Mouse (Mus musculus) bone marrow macrophage, adult 2 months (primary cell): Measurements from ENCODE around the gene Olfr1442. TPM values are rescaled to one million over a fixed set of nuclear protein-coding genes. Genes with fewer than 3 reads are reported as not detected.
"Not testable (repeated sequence)": the region's sequence is repeated elsewhere in the genome, so short reads cannot be mapped to it uniquely, and the experiment has no call there.

Experiments
- H3K27ac ChIP-seq: 2 replicates; pipeline ENCODE4 v1.5.1; 2012; ENCODE audit warnings: low read depth, low read length; ENCODE audit not compliant: insufficient read depth
- H3K4me1 ChIP-seq: 2 replicates; pipeline ENCODE4 v1.6.1; 2012; ENCODE audit warnings: low read length; ENCODE audit not compliant: control insufficient read depth, insufficient read depth
- H3K4me3 ChIP-seq: 2 replicates; pipeline ENCODE4 v1.5.1; 2012; ENCODE audit warnings: mild to moderate bottlenecking, low read length, moderate library complexity; ENCODE audit not compliant: insufficient read depth
- CTCF ChIP-seq: IDR thresholded peaks from 2 replicates; pipeline ENCODE4 v1.5.1; 2012; ENCODE audit warnings: low read depth, mild to moderate bottlenecking, low read length, moderate library complexity
- POLR2A ChIP-seq: IDR thresholded peaks from 2 replicates; pipeline ENCODE4 v1.6.1; 2012; ENCODE audit warnings: mild to moderate bottlenecking, low read depth, low read length, borderline replicate concordance
- polyA plus RNA-seq: library from polyadenylated mRNA; stranded (reverse); fragments of >200 nt; gene quantifications from 2 replicates; pipeline ENCODE4 v1.2.4, GENCODE M21; 2012; ENCODE audit not compliant: missing spikeins, insufficient read depth, insufficient read length

The Olfr1442 gene
- polyA plus RNA-seq, 1 experiment, result not detected

- Histone ChIP-seq H3K4me3 (no peak overlapping the region), H3K4me1 (no peaks in the 10 kb centered on the region), H3K27ac (no peak overlapping the region)
- TF ChIP-seq POLR2A, result no peak
These were observed 14.4 kb downstream of the Olfr1442 start for GRCm38 (mm10) chr19:12684638-12685037.

DNA sequence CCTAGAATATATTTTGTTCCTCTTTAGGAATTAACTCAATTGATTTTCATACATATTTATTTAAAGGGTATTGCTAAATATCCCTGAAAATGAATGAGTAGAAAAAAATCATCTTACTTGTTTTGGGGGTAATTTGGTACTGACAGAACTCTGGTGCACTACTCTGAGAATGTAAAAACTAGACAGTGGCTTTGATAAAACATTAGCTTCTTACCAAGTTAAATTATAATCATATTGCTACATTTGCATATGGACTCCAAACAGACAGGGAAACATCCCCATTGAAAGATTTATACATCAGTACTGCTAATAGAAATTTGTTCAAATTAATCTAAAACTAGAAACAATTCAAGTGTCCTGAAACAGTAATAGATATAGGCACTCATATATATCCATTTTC lies 15.0 kb downstream of the Olfr1442 start:
- no peak overlapping the region for H3K4me3 ChIP-seq
- no peaks in the 10 kb centered on the region for H3K4me1 ChIP-seq
- H3K27ac ChIP-seq, result no peak overlapping the region
- no peak for TF ChIP-seq POLR2A
- no peak for TF ChIP-seq CTCF

DNA sequence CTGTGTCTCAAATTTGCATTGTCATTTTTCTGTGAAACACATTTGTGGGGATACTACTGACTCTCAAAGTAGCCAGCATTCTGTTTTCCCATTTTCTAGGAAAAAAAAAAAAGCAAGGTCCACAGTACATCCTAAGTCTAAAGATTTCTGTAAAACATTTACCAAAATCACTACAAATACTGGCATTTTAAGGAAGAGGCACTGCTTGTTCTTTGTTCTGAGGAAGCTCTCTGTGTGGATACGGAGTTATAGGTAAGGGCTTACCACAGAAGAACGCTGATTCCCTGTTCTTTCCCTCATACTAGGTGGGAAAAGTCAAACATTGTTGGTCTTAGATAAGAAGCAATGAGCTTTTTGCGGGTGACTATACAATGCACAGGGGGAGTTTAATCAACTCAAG lies 25.4 kb downstream of the Olfr1442 start, which contains the start of gene Keg1:
Gene Keg1, plus strand, starts transcription at position 197 of the 400 bp plus-strand sequence.
- TF ChIP-seq CTCF (no peak), POLR2A (no peak)
- H3K27ac ChIP-seq, result no peak within 1 kb of the TSS
- no peaks in the 10 kb centered on the region for H3K4me1 ChIP-seq
- H3K4me3 ChIP-seq, result no peak within 1 kb of the TSS

DNA sequence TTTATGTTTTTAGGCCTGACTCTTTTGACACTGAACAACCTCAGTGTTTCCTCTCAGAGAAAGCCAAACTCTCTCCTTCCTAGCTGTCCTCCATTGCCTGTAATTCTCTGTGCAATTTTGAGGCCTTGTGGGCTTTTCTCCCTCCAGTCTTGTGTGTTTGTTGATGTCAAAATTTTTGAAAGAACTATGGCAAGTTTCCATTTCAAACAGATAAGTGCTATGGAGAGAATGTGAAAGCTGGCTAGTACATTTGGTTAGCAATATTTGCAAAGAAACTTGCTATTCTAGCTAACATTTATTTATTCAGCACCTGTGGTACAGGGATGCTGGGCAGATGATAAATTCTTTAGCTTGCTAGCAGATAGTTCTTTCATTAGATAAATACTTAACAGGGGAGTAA lies 26.0 kb downstream of the Olfr1442 start:
- no peaks in the 10 kb centered on the region for H3K4me1 ChIP-seq
- no peak overlapping the region for H3K27ac ChIP-seq
- no peak for TF ChIP-seq CTCF
- TF ChIP-seq POLR2A, result no peak
- no peak overlapping the region for H3K4me3 ChIP-seq

DNA sequence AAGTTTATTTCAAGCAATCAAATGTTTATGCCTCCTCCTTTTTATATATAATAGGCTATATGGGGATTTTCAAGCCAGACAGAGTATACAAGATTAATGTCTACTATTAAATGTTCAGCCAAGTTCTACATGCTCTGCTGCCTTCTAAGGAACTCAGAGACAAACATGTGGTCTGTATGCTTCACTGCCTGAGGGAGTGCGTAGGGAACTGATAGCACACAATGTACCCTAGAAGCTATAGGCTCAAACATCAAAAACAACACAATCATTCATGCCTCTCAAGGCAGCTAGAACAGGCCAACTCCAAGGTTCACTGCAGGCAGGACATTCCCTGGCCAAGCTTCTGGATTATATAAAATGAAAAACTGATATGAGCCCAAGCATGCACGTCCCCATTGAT lies 38.2 kb downstream of the Olfr1442 start:
- no peaks in the 10 kb centered on the region for H3K4me1 ChIP-seq
- TF ChIP-seq POLR2A (no peak), CTCF (no peak)
- no peak overlapping the region for H3K4me3 ChIP-seq
- no peak overlapping the region for H3K27ac ChIP-seq

- no peaks in the 10 kb centered on the region for H3K4me1 ChIP-seq
- H3K4me3 ChIP-seq, result no peak overlapping the region
- TF ChIP-seq CTCF (no peak), POLR2A (no peak)
- H3K27ac ChIP-seq, result no peak overlapping the region
These were observed 38.7 kb downstream of the Olfr1442 start for GRCm38 (mm10) chr19:12708986-12709385.

DNA sequence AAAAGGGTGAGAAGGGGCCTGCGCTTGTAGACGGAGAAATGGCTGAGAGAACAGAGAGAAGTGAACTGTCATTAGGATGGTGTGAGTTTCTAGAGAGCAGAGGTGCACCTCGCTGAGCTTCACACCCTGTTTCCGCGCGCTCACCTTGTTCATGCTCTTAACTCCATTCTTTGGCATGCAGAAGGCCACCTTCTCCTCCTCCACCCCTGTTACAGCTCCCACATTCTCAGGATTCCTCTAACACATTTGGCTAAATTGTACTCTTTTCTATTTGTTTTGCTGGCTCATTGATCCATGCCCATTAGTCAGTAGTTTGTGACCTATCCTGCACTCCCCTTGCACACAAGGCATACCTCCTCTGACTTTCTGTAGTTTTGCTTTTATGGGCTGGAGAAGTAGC lies 49.0 kb downstream of the Olfr1442 start:
- Histone ChIP-seq H3K4me1 (no peaks in the 10 kb centered on the region), H3K4me3 (no peak overlapping the region), H3K27ac (no peak overlapping the region)
- TF ChIP-seq POLR2A, result no peak
- no peak for TF ChIP-seq CTCF

GRCm38 (mm10) chr19:12720463-12720862 lies 50.2 kb downstream of the Olfr1442 start:
- no peak overlapping the region for H3K4me3 ChIP-seq
- no peak for TF ChIP-seq CTCF
- TF ChIP-seq POLR2A, result no peak
- H3K4me1 ChIP-seq, result no peaks in the 10 kb centered on the region
- H3K27ac ChIP-seq, result no peak overlapping the region

DNA sequence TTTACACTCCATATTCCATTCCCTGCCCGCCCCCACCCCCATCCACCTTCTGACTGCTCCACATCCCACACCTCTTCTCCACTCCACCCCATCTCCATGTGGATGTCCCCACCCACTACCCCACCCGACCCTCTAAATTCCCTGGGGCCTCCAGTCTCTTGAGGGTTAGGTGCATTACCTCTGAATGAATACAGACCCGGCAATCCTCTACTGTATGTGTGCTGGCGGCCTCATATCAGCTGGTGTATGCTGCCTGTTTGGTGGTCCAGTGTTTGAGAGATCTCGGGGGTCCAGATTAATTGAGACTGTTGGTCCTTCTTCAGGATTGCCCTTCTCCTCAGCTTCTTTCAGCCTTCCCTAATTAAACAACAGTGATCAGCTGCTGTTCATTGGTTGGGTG lies 50.7 kb downstream of the Olfr1442 start:
- not testable (repeated sequence) for H3K27ac ChIP-seq, H3K4me1 ChIP-seq, H3K4me3 ChIP-seq

DNA sequence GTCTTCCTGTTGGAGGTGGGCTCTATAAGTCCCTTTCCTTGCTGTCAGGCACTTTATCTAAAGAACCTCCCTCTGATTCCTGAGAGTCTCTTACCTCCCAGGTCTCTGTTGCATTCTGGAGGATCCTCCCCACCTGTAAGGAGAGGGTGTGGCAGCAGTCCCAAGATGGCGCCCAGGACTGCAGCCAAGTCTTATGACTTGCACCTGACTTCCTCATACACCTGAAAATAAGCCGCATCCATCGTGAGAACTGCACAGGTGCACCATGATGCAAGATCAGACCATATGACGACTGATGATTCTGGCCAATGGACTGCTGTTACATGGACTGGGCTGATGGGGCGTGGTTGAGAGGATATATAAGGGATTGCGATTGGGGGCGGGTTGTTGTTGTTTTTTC lies 51.4 kb downstream of the Olfr1442 start:
- H3K27ac ChIP-seq, H3K4me3 ChIP-seq, H3K4me1 ChIP-seq: not testable (repeated sequence)

DNA sequence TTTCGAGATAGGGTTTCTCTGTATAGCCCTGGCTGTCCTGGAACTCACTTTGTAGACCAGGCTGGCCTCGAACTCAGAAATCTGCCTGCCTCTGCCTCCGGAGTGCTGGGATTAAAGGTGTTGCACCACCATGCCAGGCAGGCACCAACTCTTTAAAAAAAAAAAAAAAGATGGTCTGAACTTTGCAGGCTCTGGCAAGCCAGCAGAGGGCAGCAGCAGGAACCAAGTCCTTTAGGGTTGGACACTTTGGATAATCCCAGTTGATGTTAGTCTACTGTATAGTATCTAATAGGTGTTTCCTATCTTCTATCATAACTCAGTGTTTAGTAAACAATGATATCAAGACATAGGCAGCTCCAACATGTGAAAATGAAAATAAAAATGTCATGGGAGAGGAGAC lies 52.1 kb downstream of the Olfr1442 start:
- Histone ChIP-seq H3K4me1 (no peaks in the 10 kb centered on the region), H3K27ac (no peak overlapping the region), H3K4me3 (no peak overlapping the region)
- TF ChIP-seq POLR2A (no peak), CTCF (peak; percentile 54)
